Mouse (Mus musculus): ENCODE data around the gene Wnt10a. TPM values are rescaled to one million over a fixed set of nuclear protein-coding genes. Genes with fewer than 3 reads are reported as not detected.
"Not testable (repeated sequence)": the region's sequence is repeated elsewhere in the genome, so short reads cannot be mapped to it uniquely, and the experiment has no call there.

The Wnt10a gene
- total RNA-seq, 2 experiments from 2014 or later = 0.38 TPM; not detected in 1

DNA sequence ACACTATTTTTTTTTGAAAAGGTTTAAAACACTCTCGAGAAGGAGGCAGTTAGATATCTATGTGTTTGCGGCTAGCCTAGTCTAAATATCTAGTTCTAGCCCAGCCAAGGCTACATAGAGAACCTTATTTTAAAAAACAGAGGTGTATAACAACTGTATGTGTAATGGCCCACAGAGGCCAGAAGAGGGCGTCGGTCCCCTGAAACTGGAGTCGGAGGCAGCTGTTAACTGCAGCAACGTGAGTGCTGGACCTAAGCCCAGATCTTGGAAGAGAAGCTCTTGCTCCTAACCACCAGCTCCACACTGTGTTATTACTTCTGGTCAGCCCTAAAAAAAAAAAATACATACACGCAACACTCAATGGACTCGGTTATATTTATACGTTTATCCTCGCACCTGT, 17.7 kb downstream of the Wnt10a start:
- DNase-seq = no peak
- intact Hi-C loops (cut with DNase I) = loop anchor here (5.0 kb wide), 1 partner anchor 48 kb away; no protein-coding TSS in a partner anchor

DNA sequence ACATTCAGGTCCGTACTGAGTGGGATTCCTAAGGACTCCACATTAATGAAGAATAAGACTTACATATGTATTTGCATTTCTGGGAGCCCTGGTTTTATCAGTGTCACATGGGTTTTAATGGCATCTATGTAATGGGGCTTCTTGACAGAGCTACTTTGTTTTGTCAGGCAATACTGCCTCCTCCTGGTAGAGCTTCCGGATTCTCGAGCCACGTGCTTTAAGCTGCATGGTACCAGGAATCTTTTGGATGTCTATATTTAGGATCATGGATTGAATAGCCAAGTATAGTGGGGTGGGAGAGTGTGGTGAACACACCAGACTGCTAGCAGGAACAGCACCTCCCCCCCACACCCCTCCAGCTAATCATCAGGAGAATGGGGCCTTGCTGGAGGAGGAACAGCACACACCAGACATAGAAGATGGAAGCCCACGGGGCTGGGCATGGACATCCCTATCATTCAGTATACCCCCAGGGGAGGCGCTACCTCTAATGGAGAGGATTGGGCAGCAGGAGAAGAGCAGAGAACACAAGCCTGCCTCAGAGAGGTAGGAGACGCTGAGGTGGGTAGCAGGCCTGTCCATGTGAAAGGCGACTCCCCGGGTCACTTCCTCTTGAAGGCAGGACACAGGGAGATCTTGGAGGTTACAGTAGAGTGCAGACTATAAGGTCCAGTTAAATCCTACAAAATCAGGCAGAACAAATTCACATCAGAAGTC, 23.8 kb downstream of the Wnt10a start:
- intact Hi-C loops (cut with DNase I) = no loop called here
- no peak for DNase-seq

DNA sequence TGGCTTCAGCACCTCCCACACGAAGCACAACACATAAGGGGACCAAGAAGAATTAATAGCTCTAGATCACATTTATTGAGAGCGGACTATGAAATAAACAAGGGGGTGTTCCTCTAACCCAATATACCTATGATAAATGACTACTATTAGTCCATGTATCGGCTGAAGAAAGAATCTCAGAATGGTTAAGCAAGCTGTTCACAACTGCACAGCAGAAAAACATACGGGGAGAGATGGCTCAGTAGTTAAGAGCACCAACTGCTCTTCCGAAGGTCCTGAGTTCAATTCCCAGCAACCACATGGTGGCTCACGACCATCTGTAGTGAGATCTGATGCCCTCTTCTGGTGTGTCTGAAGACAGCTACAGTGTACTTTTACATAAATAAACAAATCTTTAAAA, 24.6 kb downstream of the Wnt10a start:
- intact Hi-C loops (cut with DNase I); DNase-seq: not testable (repeated sequence)

DNA sequence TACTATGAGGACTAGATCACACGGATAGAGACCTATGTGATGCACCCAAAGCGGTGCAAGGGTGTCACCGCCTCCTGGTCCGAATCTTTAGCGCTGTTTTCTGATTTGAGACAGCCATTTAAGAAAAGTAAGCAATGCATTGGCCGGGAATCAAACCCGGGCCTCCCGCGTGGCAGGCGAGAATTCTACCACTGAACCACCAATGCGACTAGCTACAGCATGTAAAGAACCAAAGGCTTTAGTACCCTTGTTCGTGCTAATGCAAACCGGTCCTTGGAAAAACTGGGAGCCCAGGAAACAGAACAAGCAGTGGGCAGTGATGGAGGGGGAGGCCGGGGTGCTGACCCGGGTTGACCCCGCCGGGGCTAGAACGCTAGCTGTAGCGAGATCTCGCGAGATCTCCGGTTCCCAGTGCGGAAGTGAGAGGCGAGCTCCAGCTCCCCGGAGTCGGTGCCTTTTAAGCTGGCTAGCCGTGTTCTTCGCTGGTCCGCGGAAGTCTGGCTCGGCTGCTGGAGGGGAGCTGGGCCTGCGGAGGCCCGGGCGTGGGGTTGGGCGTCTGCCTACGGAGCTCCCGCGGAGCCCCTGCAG, 25.4 kb downstream of the Wnt10a start:
- intact Hi-C loops (cut with DNase I) = no loop called here
- peak; percentile 92 for DNase-seq

- DNase-seq = no peak
- intact Hi-C loops (cut with DNase I) = no loop called here
Observed at GRCm38 (mm10) chr1:74817219-74817618, 25.9 kb downstream of the Wnt10a start.

GRCm38 (mm10) chr1:74818509-74818908, 27.2 kb downstream of the Wnt10a start:
- DNase-seq = no peak
- intact Hi-C loops (cut with DNase I) = no loop called here

DNA sequence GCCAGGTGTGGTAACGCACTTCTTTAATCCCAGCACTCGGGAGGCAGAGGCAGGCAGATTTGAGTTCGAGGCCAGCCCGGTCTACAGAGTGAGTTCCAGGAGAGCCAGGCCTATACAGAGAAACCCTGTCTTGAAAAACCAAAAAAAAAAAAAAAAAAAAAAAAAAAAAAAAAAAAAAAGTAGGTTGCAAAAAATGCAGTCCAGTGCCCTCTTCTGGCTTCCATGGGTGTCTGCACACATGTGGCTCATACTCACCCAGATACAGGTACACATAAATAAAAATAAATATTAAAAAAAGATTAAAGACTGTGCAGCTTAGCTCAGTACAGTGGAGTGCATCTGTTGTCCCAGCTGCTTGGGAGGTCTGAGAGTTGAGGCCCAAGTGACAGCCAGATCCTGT, 32.3 kb downstream of the Wnt10a start:
- DNase-seq; intact Hi-C loops (cut with DNase I): not testable (repeated sequence)

DNA sequence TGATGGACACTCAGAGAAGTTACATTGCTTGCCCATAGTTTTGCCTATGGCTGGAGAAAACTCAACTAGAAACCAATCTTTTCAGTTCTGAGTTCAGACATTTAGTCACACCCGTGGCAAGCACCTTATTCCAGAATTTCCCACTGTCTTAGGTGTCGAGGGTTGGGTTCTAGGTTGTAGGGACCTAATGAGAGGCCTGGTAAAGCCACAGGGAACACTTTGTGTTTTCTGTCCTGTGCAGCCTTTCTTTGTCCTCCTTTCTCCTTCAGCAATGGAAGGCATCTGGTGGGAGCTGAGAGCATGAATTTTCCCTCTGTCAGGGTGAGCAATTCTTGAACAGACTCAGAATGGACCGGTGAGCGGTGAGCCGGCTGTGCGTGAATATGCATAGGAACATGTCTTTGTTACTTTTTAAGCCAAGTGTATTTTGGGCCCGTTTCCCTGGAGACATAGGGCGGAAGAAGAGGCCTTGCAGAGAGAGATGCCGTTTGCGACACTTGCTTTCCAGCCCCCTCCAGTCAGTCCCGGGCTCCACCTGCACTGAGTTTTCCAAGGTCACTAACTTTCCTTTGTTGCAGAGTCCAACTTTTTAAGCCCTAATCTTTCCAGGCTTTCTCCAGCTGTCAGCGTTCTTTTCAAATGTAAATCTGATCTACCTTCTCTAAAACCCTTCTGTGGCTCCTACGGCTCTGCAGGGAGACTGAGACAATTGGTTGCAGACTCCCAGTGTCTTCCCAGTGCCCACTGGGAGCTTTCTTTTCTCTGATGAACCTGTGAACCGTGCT, 33.4 kb downstream of the Wnt10a start:
- no peak for DNase-seq
- intact Hi-C loops (cut with DNase I) = no loop called here

- DNase-seq = no peak
- intact Hi-C loops (cut with DNase I) = no loop called here
Observed at GRCm38 (mm10) chr1:74830061-74830460, 38.7 kb downstream of the Wnt10a start.

- no peak for DNase-seq
- intact Hi-C loops (cut with DNase I) = no loop called here
Observed at GRCm38 (mm10) chr1:74833255-74833654, 41.9 kb downstream of the Wnt10a start.

DNA sequence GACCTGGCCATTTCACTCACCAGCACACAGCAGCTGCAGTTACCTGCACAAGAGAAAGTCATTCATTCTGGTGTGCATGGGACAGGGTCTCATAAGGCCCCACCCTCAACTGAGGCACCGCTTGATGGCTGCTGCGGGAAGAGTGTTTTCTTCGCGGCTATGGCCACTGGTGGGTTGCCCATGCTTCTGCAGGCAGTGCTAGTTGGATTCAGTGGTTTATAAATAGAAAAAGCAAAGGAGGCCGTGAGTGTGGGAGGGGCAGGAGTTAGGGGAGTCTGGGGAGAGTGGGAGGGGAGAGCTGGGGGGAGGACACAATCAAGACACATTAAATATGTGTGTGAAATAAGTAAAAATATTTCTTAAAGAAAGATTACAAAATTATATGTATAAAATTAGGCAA, 51.8 kb downstream of the Wnt10a start:
- intact Hi-C loops (cut with DNase I) = no loop called here
- no peak for DNase-seq

- intact Hi-C loops (cut with DNase I) = no loop called here
- no peak for DNase-seq
Observed at GRCm38 (mm10) chr1:74846341-74846740, 55.0 kb downstream of the Wnt10a start.

- DNase-seq = no peak
- intact Hi-C loops (cut with DNase I) = no loop called here
Observed at GRCm38 (mm10) chr1:74848946-74849345, 57.6 kb downstream of the Wnt10a start.

DNA sequence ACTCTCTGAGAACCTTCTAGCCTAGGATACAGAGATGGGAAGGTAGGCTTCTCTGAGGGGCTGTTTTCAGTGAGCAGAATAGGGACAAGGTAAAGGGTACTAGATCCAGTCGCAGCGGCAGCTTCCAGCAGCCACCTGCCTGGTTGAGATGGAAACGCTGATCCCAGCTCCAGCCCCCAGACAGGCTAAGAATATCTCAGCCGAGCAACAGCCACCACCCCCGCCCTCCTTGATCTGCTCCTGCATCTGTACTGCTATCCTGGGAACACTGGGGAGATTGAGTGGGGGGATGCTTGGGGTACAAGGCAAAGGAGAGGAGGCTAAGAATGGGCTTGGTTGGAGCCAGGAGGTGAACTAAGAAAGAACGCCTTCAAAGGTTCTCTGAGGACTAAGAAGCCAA, 58.9 kb downstream of the Wnt10a start:
- no peak for DNase-seq
- intact Hi-C loops (cut with DNase I) = no loop called here

GRCm38 (mm10) chr1:74851001-74851775, 59.9 kb downstream of the Wnt10a start:
- DNase-seq = no peak

More at GRCm38 (mm10) chr1:74851001-74851775, 59.9 kb downstream of the Wnt10a start:
- intact Hi-C loops (cut with DNase I) = no loop called here

Other genes starting within 250 kb of the Wnt10a start
- gene Plcd4, start 248.6 kb upstream of the Wnt10a start, total RNA-seq (2021) = 1 to 10 TPM; 3.7 TPM
- gene Usp37, start 247.2 kb upstream of the Wnt10a start, total RNA-seq (2021) = 10 to 100 TPM; 24.3 to 26.6 TPM
- gene Zfp142, start 203.3 kb upstream of the Wnt10a start, total RNA-seq (2021) = 10 to 100 TPM; 24.7 to 24.8 TPM
- 10 to 100 TPM; 19.8 to 24.1 TPM for gene Bcs1l, start 203.2 kb upstream of the Wnt10a start, total RNA-seq (2021)
- gene Rnf25, start 190.1 kb upstream of the Wnt10a start, total RNA-seq (2021) = 10 to 100 TPM; 58.7 to 64.9 TPM
- gene Stk36, start 190.1 kb upstream of the Wnt10a start, total RNA-seq (2021) = 10 to 100 TPM; 20.6 to 25.2 TPM
- gene Ttll4, start 129.8 kb upstream of the Wnt10a start, total RNA-seq (2021) = 10 to 100 TPM; 37.3 to 42.6 TPM
- gene Cyp27a1, start 77.9 kb upstream of the Wnt10a start, total RNA-seq (2021) = under 1 TPM; 0.70 TPM
- not detected for gene Prkag3, start 42.3 kb upstream of the Wnt10a start, total RNA-seq (2021)
- gene Wnt6, start 19.6 kb upstream of the Wnt10a start, total RNA-seq (2021) = 1 to 10 TPM; 3.5 to 5.1 TPM
- gene Cdk5r2, start 63.4 kb downstream of the Wnt10a start, total RNA-seq (2021) = 100 to 1,000 TPM; 227 to 230 TPM
- gene Fev, start 93.9 kb downstream of the Wnt10a start, total RNA-seq (2021) = not detected
- gene Cryba2, start 101.6 kb downstream of the Wnt10a start, total RNA-seq (2021) = not detected
- gene Cfap65, start 144.1 kb downstream of the Wnt10a start, total RNA-seq (2021) = 1 to 10 TPM; 1.5 to 1.8 TPM
- under 1 TPM; 0.28 to 0.40 TPM for gene Ihh, start 160.2 kb downstream of the Wnt10a start, total RNA-seq (2021)

Data from left cerebral cortex, postnatal 4 days (tissue).